Mouse (Mus musculus) bone marrow macrophage, adult 2 months (primary cell): ENCODE results near the gene Nelfcd. TPM values are rescaled to one million over a fixed set of nuclear protein-coding genes. Genes with fewer than 3 reads are reported as not detected.

Source experiments
- H3K27ac ChIP-seq: 2 replicates; pipeline ENCODE4 v1.5.1; 2012; ENCODE audit warnings: low read depth, low read length; ENCODE audit not compliant: insufficient read depth
- H3K4me1 ChIP-seq: 2 replicates; pipeline ENCODE4 v1.6.1; 2012; ENCODE audit warnings: low read length; ENCODE audit not compliant: control insufficient read depth, insufficient read depth
- H3K4me3 ChIP-seq: 2 replicates; pipeline ENCODE4 v1.5.1; 2012; ENCODE audit warnings: mild to moderate bottlenecking, low read length, moderate library complexity; ENCODE audit not compliant: insufficient read depth
- CTCF ChIP-seq: IDR thresholded peaks from 2 replicates; pipeline ENCODE4 v1.5.1; 2012; ENCODE audit warnings: low read depth, mild to moderate bottlenecking, low read length, moderate library complexity
- POLR2A ChIP-seq: IDR thresholded peaks from 2 replicates; pipeline ENCODE4 v1.6.1; 2012; ENCODE audit warnings: mild to moderate bottlenecking, low read depth, low read length, borderline replicate concordance
- polyA plus RNA-seq: library from polyadenylated mRNA; stranded (reverse); fragments of >200 nt; gene quantifications from 2 replicates; pipeline ENCODE4 v1.2.4, GENCODE M21; 2012; ENCODE audit not compliant: missing spikeins, insufficient read depth, insufficient read length

The Nelfcd gene
- polyA plus RNA-seq, 1 experiment, result 32.0 TPM

GRCm38 (mm10) chr2:174413127-174413526 lies 2.5 kb upstream of the Nelfcd start:
- Histone ChIP-seq H3K27ac (no peak overlapping the region), H3K4me3 (no peak overlapping the region), H3K4me1 (peaks cover 6% of the 10 kb centered on the region)
- TF ChIP-seq POLR2A (no peak), CTCF (no peak)

GRCm38 (mm10) chr2:174415001-174415730 lies 438 bp upstream of the Nelfcd start:
- Histone ChIP-seq H3K4me3 (no peak overlapping the region), H3K27ac (no peak overlapping the region), H3K4me1 (peaks cover 6% of the 10 kb centered on the region)
- TF ChIP-seq POLR2A (no peak), CTCF (no peak)

GRCm38 (mm10) chr2:174421107-174421506 lies 5.5 kb downstream of the Nelfcd start:
- peaks cover 6% of the 10 kb centered on the region for H3K4me1 ChIP-seq
- TF ChIP-seq CTCF (no peak), POLR2A (no peak)
- no peak overlapping the region for H3K27ac ChIP-seq
- no peak overlapping the region for H3K4me3 ChIP-seq

GRCm38 (mm10) chr2:174424301-174425085 lies 8.9 kb downstream of the Nelfcd start:
- no peak overlapping the region for H3K27ac ChIP-seq
- H3K4me1 ChIP-seq, result no peaks in the 10 kb centered on the region
- TF ChIP-seq POLR2A, result no peak
- no peak for TF ChIP-seq CTCF
- no peak overlapping the region for H3K4me3 ChIP-seq

- H3K4me3 ChIP-seq, result no peak overlapping the region
- TF ChIP-seq POLR2A (no peak), CTCF (no peak)
- H3K4me1 ChIP-seq, result no peaks in the 10 kb centered on the region
- no peak overlapping the region for H3K27ac ChIP-seq
Observed at GRCm38 (mm10) chr2:174426856-174427255, 11.3 kb downstream of the Nelfcd start.

- Histone ChIP-seq H3K4me1 (peaks cover 7% of the 10 kb centered on the region), H3K27ac (no peak overlapping the region), H3K4me3 (no peak overlapping the region)
- TF ChIP-seq POLR2A, result no peak
- no peak for TF ChIP-seq CTCF
Observed at GRCm38 (mm10) chr2:174428076-174428835, 12.7 kb downstream of the Nelfcd start.

- TF ChIP-seq CTCF (no peak), POLR2A (no peak)
- Histone ChIP-seq H3K4me3 (no peak overlapping the region), H3K27ac (no peak overlapping the region), H3K4me1 (peaks cover 12% of the 10 kb centered on the region)
Observed at GRCm38 (mm10) chr2:174428996-174429591, 13.5 kb downstream of the Nelfcd start.

- peaks cover 35% of the 10 kb centered on the region for H3K4me1 ChIP-seq
- TF ChIP-seq POLR2A, result no peak
- H3K27ac ChIP-seq, result peak overlapping the region; percentile 2
- peak overlapping the region; percentile 12; the same call in 1 of the 2 replicates for H3K4me3 ChIP-seq
Observed at GRCm38 (mm10) chr2:174434943-174435342, 19.3 kb downstream of the Nelfcd start.

GRCm38 (mm10) chr2:174436076-174436701 lies 20.6 kb downstream of the Nelfcd start:
- no peak for TF ChIP-seq CTCF
- TF ChIP-seq POLR2A, result no peak
- H3K4me1 ChIP-seq, result peaks cover 44% of the 10 kb centered on the region

More at GRCm38 (mm10) chr2:174436076-174436701, 20.6 kb downstream of the Nelfcd start:
- Histone ChIP-seq H3K27ac (peak overlapping the region; percentile 92), H3K4me3 (peak overlapping the region; percentile 67)
